Mouse (Mus musculus) induced T-regulatory cell, adult 2 months (primary cell): ENCODE measurements around the gene Rnf31.

Experiments
- DNase-seq: peaks from one replicate; pipeline ENCODE4 v3.0.0-alpha.2; 2012; ENCODE audit warnings: low read depth

Rnf31 gene

DNA sequence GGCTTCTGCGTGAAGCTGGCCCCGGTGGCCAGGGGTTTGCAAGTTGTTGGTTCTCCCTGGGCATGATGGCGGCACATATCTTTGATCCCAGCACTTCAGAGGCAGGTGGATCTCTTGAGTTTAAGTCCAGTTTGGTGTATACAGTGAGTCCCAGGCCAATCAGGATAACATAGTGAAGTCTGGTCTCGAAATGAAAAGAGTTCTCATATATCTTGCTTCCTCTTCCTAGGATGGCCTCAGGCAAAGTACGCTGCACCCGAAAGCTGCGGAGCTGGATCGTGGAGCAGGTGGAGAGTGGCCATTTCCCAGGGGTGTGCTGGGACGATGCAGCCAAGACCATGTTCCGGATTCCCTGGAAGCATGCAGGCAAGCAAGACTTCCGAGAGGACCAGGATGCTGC is 13.3 kb downstream of the Rnf31 start:
- peak; percentile 62 for DNase-seq

- no peak for DNase-seq
Measured at GRCm38 (mm10) chr14:55605743-55606459, 14.4 kb downstream of the Rnf31 start.

GRCm38 (mm10) chr14:55608339-55608738 is 16.8 kb downstream of the Rnf31 start:
- DNase-seq: no peak

DNA sequence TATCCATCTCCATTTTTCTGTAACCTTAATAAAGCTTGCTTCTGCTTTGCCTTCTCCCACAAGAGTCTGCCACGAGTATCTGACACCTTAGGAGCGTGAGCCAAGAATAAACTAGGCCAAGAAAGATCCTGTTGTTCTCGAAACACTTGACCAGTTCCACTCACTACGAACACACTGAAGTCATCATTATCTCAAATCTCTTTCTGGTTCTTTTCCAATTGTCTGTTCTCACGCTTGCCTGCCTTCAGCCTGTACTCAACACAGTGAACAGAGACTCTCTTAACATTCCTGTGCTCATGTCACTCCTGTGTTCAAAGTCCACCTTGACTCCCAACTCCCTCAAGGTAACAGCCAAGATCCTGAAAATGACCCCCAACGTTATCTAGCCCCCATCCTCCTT is 21.8 kb downstream of the Rnf31 start:
- DNase-seq: no peak

GRCm38 (mm10) chr14:55614565-55615178 is 23.2 kb downstream of the Rnf31 start:
- no peak for DNase-seq

- no peak for DNase-seq
Measured at GRCm38 (mm10) chr14:55615876-55616275, 24.4 kb downstream of the Rnf31 start.

DNA sequence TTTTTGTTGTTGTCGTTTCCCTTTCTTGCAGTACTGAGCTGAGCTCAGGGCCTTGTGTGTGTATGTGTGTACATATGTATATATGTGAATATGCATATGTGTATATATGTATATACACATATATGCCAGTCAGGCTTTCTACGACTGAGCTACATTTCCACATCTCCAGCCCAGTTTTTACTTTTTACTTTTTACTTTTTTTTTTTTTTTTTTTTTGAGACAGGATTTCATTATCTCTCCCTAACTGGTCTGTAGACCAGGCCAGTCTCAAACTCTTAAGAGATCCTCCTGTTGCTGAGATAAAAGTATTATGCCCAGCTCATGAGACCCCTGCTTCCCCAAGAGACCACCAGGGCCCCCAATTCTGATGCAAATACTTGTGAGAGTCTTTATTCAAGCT is 25.3 kb downstream of the Rnf31 start:
- no peak for DNase-seq

DNA sequence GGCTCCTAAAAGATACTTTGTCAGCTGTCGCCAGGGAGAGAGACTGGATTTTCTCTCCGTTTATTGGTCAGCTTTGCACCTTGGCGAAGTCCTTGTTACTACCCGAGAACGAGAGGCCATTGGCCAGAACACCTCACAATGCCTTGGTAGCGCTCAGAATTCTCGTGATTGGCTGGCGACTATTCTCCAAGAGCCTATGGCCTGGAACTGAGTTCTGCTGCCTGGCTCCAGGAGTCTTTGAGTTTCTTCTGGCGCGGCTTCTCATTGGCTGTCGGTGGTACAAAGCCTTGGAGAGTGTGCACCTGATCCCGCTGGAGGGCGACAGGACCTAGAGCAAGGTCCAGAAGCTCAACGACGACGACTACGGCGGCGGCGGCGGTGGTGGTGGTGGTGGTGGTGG is 26.3 kb downstream of the Rnf31 start, which contains the start of gene Rec8:
TSS of gene Rec8 (plus strand) at position 216 of the 400 bp plus-strand sequence.
- peak; percentile 65 for DNase-seq

DNA sequence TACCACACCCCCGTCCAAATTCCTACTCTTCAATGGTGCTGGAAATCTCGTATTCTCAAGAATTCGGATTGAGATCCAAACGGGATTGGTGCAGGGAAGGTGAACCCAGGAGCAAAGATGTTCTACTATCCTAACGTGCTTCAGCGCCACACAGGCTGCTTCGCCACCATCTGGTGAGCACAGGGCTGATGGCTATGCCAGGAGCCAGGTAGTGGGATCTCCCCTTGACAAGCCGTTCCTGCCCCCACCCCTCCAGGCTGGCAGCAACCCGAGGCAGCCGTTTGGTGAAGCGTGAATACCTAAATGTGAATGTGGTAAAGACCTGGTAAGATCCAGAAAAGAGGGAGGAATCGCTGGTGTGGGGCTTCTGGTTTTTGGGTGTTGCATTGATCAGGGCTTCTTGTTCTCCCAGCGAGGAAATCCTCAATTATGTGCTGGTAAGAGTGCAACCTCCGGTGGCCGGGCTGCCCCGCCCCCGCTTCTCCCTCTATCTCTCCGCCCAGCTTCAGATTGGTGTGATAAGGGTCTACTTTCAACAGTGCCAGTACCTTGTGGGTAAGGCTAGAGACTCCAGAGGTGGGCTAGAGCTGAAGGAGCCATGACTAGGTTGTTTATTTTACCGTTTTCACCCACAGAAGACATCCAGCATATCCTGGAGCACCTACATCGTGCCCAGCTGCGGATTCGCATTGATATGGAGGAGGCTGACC is 27.1 kb downstream of the Rnf31 start:
- DNase-seq: peak; percentile 47

DNA sequence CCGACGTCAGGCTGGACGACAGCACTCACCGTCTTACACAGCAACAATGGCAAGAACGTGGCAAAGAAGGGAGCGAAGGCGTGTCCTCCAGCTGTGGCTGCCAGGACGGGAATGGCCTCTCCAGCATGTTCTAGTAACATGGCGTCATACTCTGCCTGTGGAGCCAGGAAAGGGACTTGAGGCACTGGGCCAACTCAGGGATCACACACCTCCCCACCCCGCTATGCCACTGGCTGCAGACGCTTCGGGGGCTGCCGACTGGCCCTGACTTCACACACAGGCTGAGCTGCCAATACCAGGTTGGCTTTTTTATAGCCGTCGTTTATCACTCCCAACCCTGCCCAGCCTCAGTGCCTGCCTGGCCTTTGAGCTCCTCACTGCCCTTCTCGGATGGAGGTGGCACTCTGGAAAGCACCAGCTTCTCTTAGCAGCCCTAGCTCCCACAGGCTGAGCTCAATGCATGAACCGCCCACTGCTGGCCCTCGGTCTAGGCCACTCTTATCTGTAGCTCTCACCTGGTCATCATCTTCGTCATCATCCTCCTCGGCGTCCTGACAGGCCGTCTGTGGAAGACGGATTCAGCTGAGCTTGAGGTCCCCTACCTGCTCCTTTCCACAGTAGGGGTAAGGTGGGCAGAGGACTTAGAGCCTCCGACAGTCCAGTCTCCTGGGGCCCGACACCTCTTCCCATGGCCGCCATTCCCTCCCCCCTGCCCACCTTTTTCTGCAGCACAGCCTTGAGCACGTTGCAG is 36.7 kb downstream of the Rnf31 start:
- DNase-seq: no peak

GRCm38 (mm10) chr14:55629312-55629711 is 37.8 kb downstream of the Rnf31 start:
- peak; percentile 83 for DNase-seq

GRCm38 (mm10) chr14:55634874-55635522 is 43.5 kb downstream of the Rnf31 start:
- no peak for DNase-seq

DNA sequence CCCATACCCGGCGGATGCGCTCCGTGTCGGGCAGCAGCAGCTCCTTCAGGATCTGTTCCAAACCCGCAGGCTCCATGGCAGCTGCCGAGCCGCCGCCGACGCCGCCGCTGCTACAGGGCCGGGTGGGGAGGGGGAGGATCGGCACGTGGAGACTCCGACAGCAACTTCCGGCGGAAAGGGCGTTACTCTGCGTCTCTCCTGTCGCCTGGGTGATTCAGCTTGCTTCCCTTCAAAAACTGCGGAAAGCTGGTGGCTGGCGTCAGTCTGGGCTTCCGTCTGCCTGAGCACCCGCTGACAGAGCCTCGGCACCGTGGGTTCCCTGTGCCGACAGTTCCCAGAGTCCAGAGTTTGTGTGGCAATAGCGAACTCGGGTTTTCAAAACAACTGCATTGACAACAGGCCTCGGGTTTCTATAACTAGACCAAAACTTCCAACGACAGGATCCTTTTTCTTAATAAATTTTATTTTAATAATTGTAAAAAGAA is 44.1 kb downstream of the Rnf31 start, which contains the start of gene Ipo4:
TSS of gene Ipo4 (minus strand) at position 435 of the 485 bp plus-strand sequence.
- DNase-seq: peak; percentile 95

- no peak for DNase-seq
Measured at GRCm38 (mm10) chr14:55637795-55638194, 46.3 kb downstream of the Rnf31 start, which contains the start of gene Gm49378. Gene Gm49378 (minus strand): TSS chr14:55637895.

GRCm38 (mm10) chr14:55640816-55641215 is 49.3 kb downstream of the Rnf31 start:
- no peak for DNase-seq

- DNase-seq: no peak
Measured at GRCm38 (mm10) chr14:55641291-55641690, 49.8 kb downstream of the Rnf31 start.

GRCm38 (mm10) chr14:55642679-55643059 is 51.2 kb downstream of the Rnf31 start:
- no peak for DNase-seq

DNA sequence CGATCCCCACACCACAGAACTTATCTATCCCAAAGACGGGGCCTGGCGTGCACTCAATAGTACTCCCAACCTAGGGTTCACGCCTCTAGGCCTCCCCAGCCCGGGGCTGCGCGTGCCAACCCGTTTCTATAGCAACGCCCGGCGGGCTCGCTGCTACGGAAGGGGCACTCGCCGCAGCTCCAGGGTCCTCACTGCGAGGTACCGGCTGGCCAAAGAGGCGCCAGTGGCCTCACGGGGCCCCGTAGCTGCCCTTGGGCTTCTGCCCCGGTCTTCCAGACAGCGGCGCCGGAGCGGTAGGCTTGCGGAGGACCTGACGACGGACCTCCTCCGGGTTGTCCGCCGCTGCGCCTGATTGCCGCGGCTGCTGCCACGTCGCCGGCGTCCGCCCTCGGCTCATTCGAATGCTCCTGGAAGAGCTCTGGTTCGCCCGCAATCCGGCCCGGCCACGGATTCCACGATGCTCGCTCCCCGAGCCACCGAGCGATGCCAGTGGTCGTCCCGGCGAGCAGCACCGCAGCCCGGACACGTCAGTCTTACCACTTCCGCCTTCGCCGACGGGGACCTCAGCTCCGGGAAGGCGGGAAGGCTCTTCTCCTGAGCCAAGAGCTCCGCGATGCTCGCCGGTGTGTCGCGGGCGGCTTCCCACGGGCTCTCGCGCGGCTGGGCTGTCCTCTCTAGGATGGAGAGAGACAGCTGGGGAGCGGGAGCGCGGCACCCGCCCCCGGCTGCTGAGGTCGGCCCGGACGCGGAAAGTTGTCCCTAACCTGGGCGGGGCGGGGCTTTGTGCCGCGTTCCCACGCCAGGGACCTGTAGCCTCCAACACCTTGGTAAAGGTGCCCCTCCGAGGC is 51.8 kb downstream of the Rnf31 start, which contains the start of gene Tm9sf1:
TSS of gene Tm9sf1 (minus strand) at position 747 of the 848 bp plus-strand sequence.
- peak; percentile 91 for DNase-seq

DNA sequence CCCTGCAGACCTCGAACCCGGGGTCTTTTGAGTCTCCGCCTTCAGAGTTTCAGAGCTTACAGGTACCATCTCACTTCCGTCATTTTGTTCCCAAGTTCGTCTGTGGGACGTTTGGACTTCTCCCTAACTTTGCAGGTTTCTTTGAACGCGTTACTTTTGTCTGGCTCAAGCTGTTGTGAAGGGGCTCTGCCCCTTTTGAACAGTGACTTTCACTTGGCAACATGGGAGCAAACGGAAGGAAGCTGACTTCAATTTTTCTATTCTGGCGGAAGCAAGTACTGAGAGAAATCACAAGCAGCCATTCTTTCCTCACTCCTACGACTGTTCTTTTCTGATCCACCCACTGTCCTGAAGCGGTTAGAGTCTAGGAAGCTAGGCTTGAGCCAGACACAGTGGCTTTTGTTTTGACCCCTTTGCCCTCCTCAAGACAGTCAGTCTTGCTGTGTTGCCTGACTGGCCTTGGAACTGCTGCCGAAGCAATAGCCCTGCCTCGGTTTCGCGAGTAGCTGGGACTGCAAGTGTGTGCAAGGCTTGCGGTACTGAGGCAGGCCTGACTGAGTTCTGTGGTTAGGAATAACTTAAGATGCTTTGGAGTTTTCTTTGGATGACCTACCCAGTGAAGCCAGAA is 52.9 kb downstream of the Rnf31 start:
- peak; percentile 74 for DNase-seq

- no peak for DNase-seq
Measured at GRCm38 (mm10) chr14:55649884-55650283, 58.4 kb downstream of the Rnf31 start, which contains the start of gene Tssk4. Gene Tssk4 (plus strand): TSS chr14:55650184.
